Mouse (Mus musculus) brain, embryonic 14.5 days (tissue): Measurements from ENCODE around the gene Il12rb2.

Experiments
- CTCF ChIP-seq: fragments of 200-500 bp; IDR thresholded peaks from 2 replicates; pipeline ENCODE4 v1.5.1; 2012; ENCODE audit warnings: inconsistent platforms, mild to moderate bottlenecking, moderate library complexity, borderline replicate concordance; ENCODE audit not compliant: insufficient read depth, insufficient read length; ENCODE audit errors: extremely low read depth
- POLR2A ChIP-seq: fragments of 200-500 bp; IDR thresholded peaks from 2 replicates; pipeline ENCODE4 v1.6.1; 2012; ENCODE audit warnings: mild to moderate bottlenecking, inconsistent platforms, borderline replicate concordance; ENCODE audit not compliant: poor library complexity, insufficient read depth, insufficient read length, severe bottlenecking; ENCODE audit errors: extremely low read depth

DNA sequence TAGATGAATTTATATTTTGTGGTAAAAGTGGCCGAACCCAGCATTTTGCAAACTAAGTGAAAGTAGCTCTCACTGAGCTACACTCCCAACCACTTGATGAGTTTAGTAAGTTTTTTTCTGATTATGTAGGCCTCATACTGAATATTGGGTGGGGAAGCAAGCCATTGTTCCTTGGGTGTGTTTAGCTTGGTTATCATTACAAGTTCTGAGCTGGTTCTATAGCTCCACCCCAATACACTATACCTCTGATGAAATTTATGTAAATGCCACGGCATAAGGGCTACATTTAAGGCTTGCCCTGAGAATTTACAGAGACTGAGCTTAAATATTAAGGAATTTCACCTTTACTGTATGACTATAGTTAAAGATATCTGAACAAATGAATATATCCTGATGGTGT is 106.5 kb downstream of the Il12rb2 start:
- TF ChIP-seq POLR2A: no peak
- no peak for TF ChIP-seq CTCF
